Mouse (Mus musculus) lung, postnatal 0 days (tissue): ENCODE results near the gene Cd247.

Source experiments
- CTCF ChIP-seq: IDR thresholded peaks from 2 replicates; pipeline ENCODE4 v1.5.1; 2016; ENCODE audit warnings: antibody characterized with exemption, mild to moderate bottlenecking
- EP300 ChIP-seq: IDR thresholded peaks from 2 replicates; pipeline ENCODE4 v1.6.1; 2016; ENCODE audit warnings: antibody characterized with exemption, mild to moderate bottlenecking, control low read depth

DNA sequence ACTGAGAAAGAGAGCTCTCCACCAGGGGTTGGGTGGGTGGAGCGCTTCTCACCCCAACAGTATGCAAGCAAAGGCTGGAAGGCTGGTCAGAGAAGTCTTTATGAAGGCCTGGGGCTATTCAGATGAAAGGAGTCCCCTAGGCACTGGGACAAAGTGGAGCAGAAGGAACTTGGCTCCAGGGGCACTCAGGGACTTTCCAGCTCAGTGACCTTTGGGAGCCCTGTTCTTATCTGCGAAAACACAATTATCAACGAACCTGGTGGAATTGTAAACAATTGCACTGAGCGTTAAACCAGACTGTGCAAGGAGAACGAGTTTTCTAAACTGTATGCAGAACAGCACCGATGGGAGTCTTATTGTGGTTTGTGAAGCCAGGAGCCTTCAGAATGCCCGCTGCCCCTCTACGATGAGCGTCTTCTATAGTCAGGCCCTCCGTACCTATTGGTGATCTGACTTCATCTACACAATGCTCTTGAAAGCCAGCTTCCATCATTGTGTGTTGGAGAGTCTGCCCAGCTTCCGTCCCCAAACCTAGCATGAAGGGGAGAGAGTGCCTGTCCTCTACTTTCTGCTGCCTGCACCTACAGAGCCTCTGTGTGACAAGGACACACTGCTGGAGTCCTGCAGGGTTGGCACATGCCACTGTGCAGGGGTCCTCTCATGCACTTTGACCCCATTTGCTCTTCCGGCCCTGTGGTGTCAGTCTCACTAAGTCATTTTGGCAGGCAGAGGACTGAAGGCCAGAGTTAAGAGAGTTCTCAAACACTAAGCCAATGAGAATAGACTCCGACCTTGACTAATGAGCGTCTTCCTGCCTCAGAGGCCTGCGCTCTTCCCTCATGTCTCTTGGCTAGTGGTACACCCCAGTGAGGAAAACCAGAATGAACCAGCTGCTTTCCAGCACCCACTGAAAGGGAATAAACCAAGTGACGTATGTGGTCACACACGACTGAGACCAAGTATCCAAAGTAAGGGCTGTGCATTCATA lies 61.3 kb downstream of the Cd247 start:
- TF ChIP-seq CTCF (no peak), EP300 (no peak)
